Mouse (Mus musculus) gastrocnemius, adult 2 months (tissue): Measurements from ENCODE around the gene Krtap27-1. TPM values are rescaled to one million over a fixed set of nuclear protein-coding genes. Genes with fewer than 3 reads are reported as not detected.

Experiments
- DNase-seq: peaks from one replicate; pipeline ENCODE4 v3.0.0; 2022
- H3K27ac ChIP-seq: fragments of 200-600 bp; 2 replicates; pipeline ENCODE4 v1.8.1; 2022; ENCODE audit warnings: mild to moderate bottlenecking
- H3K4me3 ChIP-seq: fragments of 200-600 bp; 2 replicates; pipeline ENCODE4 v1.8.1; 2022; ENCODE audit warnings: mild to moderate bottlenecking, moderate library complexity
- CTCF ChIP-seq: fragments of 200-600 bp; IDR thresholded peaks from 2 replicates; pipeline ENCODE4 v1.8.1; 2022; ENCODE audit warnings: antibody characterized with exemption, mild to moderate bottlenecking, moderate library complexity
- intact Hi-C: fragments of 180-260 bp; cut with DNase I; formaldehyde crosslinking; loops from one replicate; pipeline ENCODE4 v1.15.1; 2025
- total RNA-seq, 2 experiments: library from RNA; stranded (reverse); gene quantifications; 2 replicates each; pipeline ENCODE4 v1.2.3; 2021

The Krtap27-1 gene
- total RNA-seq, 2 experiments from 2014 or later = not detected

GRCm38 (mm10) chr16:88647358-88647846 is 24.1 kb downstream of the Krtap27-1 start, which contains the start of gene Krtap26-1:
TSS of gene Krtap26-1 (minus strand) at chr16:88647796.
- TF ChIP-seq CTCF = no peak
- Histone ChIP-seq H3K27ac (no peak within 1 kb of the TSS), H3K4me3 (no peak within 1 kb of the TSS)
- intact Hi-C loops = no loop called here
- DNase-seq = no peak

GRCm38 (mm10) chr16:88646366-88647111 is 24.9 kb downstream of the Krtap27-1 start:
- no peak for TF ChIP-seq CTCF
- intact Hi-C loops = no loop called here

GRCm38 (mm10) chr16:88640053-88640452 is 31.4 kb downstream of the Krtap27-1 start:
- no peak overlapping the region for H3K27ac ChIP-seq
- intact Hi-C loops = no loop called here
- TF ChIP-seq CTCF = no peak
- no peak for DNase-seq
- no peak overlapping the region for H3K4me3 ChIP-seq

More at GRCm38 (mm10) chr16:88646366-88647111, 24.9 kb downstream of the Krtap27-1 start:
- Histone ChIP-seq H3K27ac (no peak overlapping the region), H3K4me3 (no peak overlapping the region)
- no peak for DNase-seq

GRCm38 (mm10) chr16:88635142-88635541 is 36.3 kb downstream of the Krtap27-1 start:
- intact Hi-C loops = no loop called here

GRCm38 (mm10) chr16:88631474-88631873 is 40.0 kb downstream of the Krtap27-1 start:
- no peak overlapping the region for H3K4me3 ChIP-seq
- intact Hi-C loops = no loop called here
- H3K27ac ChIP-seq = no peak overlapping the region
- TF ChIP-seq CTCF = no peak
- no peak for DNase-seq

More at GRCm38 (mm10) chr16:88635142-88635541, 36.3 kb downstream of the Krtap27-1 start:
- TF ChIP-seq CTCF = no peak
- DNase-seq = no peak
- H3K27ac ChIP-seq = no peak overlapping the region
- no peak overlapping the region for H3K4me3 ChIP-seq

- intact Hi-C loops = no loop called here
- no peak for TF ChIP-seq CTCF
- no peak within 1 kb of the TSS for H3K27ac ChIP-seq
- H3K4me3 ChIP-seq = peak within 1 kb of the TSS; percentile 56
- DNase-seq = no peak
Observed at GRCm38 (mm10) chr16:88627566-88627965, 43.9 kb downstream of the Krtap27-1 start, which contains the start of gene 2310079G19Rik. TSS of gene 2310079G19Rik (minus strand) at chr16:88627666.

Other genes with a start within 250 kb of the Krtap27-1 start
- gene Cldn17, start 164.7 kb downstream of the Krtap27-1 start, total RNA-seq = not detected
- not detected for gene Cldn8, start 108.5 kb downstream of the Krtap27-1 start, total RNA-seq
- not detected for gene Krtap24-1, start 59.4 kb downstream of the Krtap27-1 start, total RNA-seq
- not detected for gene 2310079G19Rik, start 44.0 kb downstream of the Krtap27-1 start, total RNA-seq
- not detected for gene Krtap26-1, start 23.9 kb downstream of the Krtap27-1 start, total RNA-seq
- gene 2310061N02Rik, start 36.3 kb upstream of the Krtap27-1 start, total RNA-seq = not detected
- gene Krtap13-1, start 57.2 kb upstream of the Krtap27-1 start, total RNA-seq = not detected
- not detected for gene Krtap13, start 80.0 kb upstream of the Krtap27-1 start, total RNA-seq
- not detected for gene 2310034C09Rik, start 87.2 kb upstream of the Krtap27-1 start, total RNA-seq
- not detected for gene 2310057N15Rik, start 102.5 kb upstream of the Krtap27-1 start, total RNA-seq
- gene Gm5965, start 106.2 kb upstream of the Krtap27-1 start, total RNA-seq = not detected
- not detected for gene Gm20741, start 140.5 kb upstream of the Krtap27-1 start, total RNA-seq
- gene Krtap15, start 148.5 kb upstream of the Krtap27-1 start, total RNA-seq = not detected
- gene Krtap14, start 154.5 kb upstream of the Krtap27-1 start, total RNA-seq = not detected
- gene Krtap19-1, start 197.7 kb upstream of the Krtap27-1 start, total RNA-seq = not detected
- gene Krtap19-2, start 202.6 kb upstream of the Krtap27-1 start, total RNA-seq = not detected
- not detected for gene Krtap19-3, start 206.4 kb upstream of the Krtap27-1 start, total RNA-seq
- gene Krtap19-4, start 213.4 kb upstream of the Krtap27-1 start, total RNA-seq = not detected
- gene Krtap19-5, start 224.8 kb upstream of the Krtap27-1 start, total RNA-seq = not detected